Mouse (Mus musculus) stomach, postnatal 0 days (tissue): Measurements from ENCODE around the gene Zfp330.

Experiments used
- CTCF ChIP-seq: IDR thresholded peaks from 2 replicates; pipeline ENCODE4 v1.5.1; 2016; ENCODE audit warnings: antibody characterized with exemption, low read depth, mild to moderate bottlenecking, moderate library complexity
- EP300 ChIP-seq: optimal IDR thresholded peaks from 2 replicates; pipeline ENCODE3; 2016; ENCODE audit warnings: antibody characterized with exemption

DNA sequence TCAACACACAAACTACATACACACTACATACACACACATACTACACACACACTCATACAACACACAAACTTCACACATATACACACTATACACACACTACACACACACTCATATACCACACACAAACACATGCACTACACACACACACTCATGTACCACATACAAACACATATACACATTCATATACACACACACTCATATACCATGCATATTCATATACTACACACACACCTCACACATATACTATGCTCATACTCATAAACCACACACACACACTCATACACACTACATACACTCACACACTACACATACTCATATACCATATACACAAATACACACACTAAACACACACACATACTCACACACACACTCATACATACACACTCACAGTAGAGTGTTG lies 27.3 kb downstream of the Zfp330 start:
- no peak for TF ChIP-seq CTCF
- no peak for TF ChIP-seq EP300
